Mouse (Mus musculus) forebrain, embryonic 16.5 days (tissue): ENCODE data around the gene Trex1. TPM values are rescaled to one million over a fixed set of nuclear protein-coding genes. Genes with fewer than 3 reads are reported as not detected.

Experiments
- ATAC-seq: fragments of 200-750 bp; cut with Nextera tagmentation; 2 replicates; pipeline ENCODE4 v1.8.0; 2017; ENCODE audit warnings: mild to moderate bottlenecking, moderate library complexity
- H3K27ac ChIP-seq: fragments of 300-500 bp; sonication (generic); 2 replicates; pipeline ENCODE4 v1.5.1; 2014; ENCODE audit warnings: low read length, control low read depth
- H3K27me3 ChIP-seq: fragments of 300-500 bp; sonication (generic); replicated peaks from 2 replicates; pipeline ENCODE4 v1.6.1; 2014; ENCODE audit warnings: low read length; ENCODE audit not compliant: control insufficient read depth, insufficient read depth
- H3K36me3 ChIP-seq: fragments of 300-500 bp; sonication (generic); 2 replicates; pipeline ENCODE4 v1.6.1; 2014; ENCODE audit not compliant: control insufficient read depth, insufficient read depth
- H3K4me1 ChIP-seq: fragments of 300-500 bp; sonication (generic); replicated peaks from 2 replicates; pipeline ENCODE4 v1.6.1; 2014; ENCODE audit warnings: low read length; ENCODE audit not compliant: control insufficient read depth, insufficient read depth
- H3K4me2 ChIP-seq: fragments of 300-500 bp; sonication (generic); 2 replicates; pipeline ENCODE4 v1.6.1; 2014; ENCODE audit warnings: mild to moderate bottlenecking, low read length, control low read depth
- H3K4me3 ChIP-seq: fragments of 300-500 bp; sonication (generic); replicated peaks from 2 replicates; pipeline ENCODE4 v1.5.1; 2014; ENCODE audit warnings: mild to moderate bottlenecking, low read length, control low read depth
- H3K9ac ChIP-seq: fragments of 300-500 bp; sonication (generic); replicated peaks from 2 replicates; pipeline ENCODE4 v1.6.1; 2014; ENCODE audit warnings: low read depth, low read length, control low read depth
- H3K9me3 ChIP-seq: fragments of 300-500 bp; sonication (generic); 2 replicates; pipeline ENCODE4 v1.6.1; 2016; ENCODE audit warnings: low read length; ENCODE audit not compliant: control insufficient read depth
- WGBS: fragments of 180-500 bp; shearing (Covaris S2); extraction: QIAGEN DNeasy Blood & Tissue Kit; methylation state at CpG from one replicate; pipeline ENCODE4 v1.1.7; 2014; 5-methylcytosine and 5-hydroxymethylcytosine counted together
- polyA plus RNA-seq: library from polyadenylated mRNA; unstranded; fragments of >200 nt; fragmentation: Nextera tagmentation; extraction: Ambion mirVana; gene quantifications from 2 replicates; pipeline ENCODE4 v1.2.1, GENCODE M21; 2015

Trex1 gene
- polyA plus RNA-seq, 1 experiment from 2014 or later: 17.9 TPM

- Histone ChIP-seq H3K27me3 (no peaks in the 10 kb centered on the region), H3K9ac (no peak overlapping the region), H3K4me3 (no peak overlapping the region), H3K27ac (no peak overlapping the region), H3K36me3 (no peaks in the 10 kb centered on the region), H3K4me1 (peaks cover 2% of the 10 kb centered on the region), H3K9me3 (no peaks in the 10 kb centered on the region), H3K4me2 (no peak overlapping the region)
- ATAC-seq: no peak
- WGBS: 83% methylated on average over 9 of the region's 9 CpGs
Observed at GRCm38 (mm10) chr9:109049996-109050673, 9.4 kb downstream of the Trex1 start.

GRCm38 (mm10) chr9:109049316-109049715, 10.2 kb downstream of the Trex1 start:
- WGBS: 85% methylated on average over 7 of the region's 7 CpGs
- no peak for ATAC-seq
- Histone ChIP-seq H3K27me3 (no peaks in the 10 kb centered on the region), H3K4me1 (no peaks in the 10 kb centered on the region; the same call in 1 of the 2 replicates), H3K4me2 (no peak overlapping the region), H3K9ac (no peak overlapping the region), H3K36me3 (no peaks in the 10 kb centered on the region), H3K9me3 (no peaks in the 10 kb centered on the region), H3K27ac (no peak overlapping the region), H3K4me3 (no peak overlapping the region)

- no peak for ATAC-seq
- WGBS: 37% methylated on average over 5 of the region's 5 CpGs
- no peak overlapping the region for H3K9ac ChIP-seq
Observed at GRCm38 (mm10) chr9:109046306-109046705, 13.2 kb downstream of the Trex1 start.

GRCm38 (mm10) chr9:109041351-109041750, 18.2 kb downstream of the Trex1 start:
- no peaks in the 10 kb centered on the region for H3K9me3 ChIP-seq
- H3K9ac ChIP-seq: no peak overlapping the region
- peaks cover 12% of the 10 kb centered on the region for H3K4me1 ChIP-seq
- no peak overlapping the region for H3K4me2 ChIP-seq
- H3K27me3 ChIP-seq: no peaks in the 10 kb centered on the region
- no peaks in the 10 kb centered on the region for H3K36me3 ChIP-seq
- ATAC-seq: no peak
- 74% methylated on average over 7 of the region's 7 CpGs for WGBS
- H3K4me3 ChIP-seq: no peak overlapping the region
- no peak overlapping the region for H3K27ac ChIP-seq

More at GRCm38 (mm10) chr9:109046306-109046705, 13.2 kb downstream of the Trex1 start:
- no peaks in the 10 kb centered on the region for H3K27me3 ChIP-seq
- no peaks in the 10 kb centered on the region for H3K4me1 ChIP-seq
- no peaks in the 10 kb centered on the region for H3K36me3 ChIP-seq
- H3K9me3 ChIP-seq: no peaks in the 10 kb centered on the region
- no peak overlapping the region for H3K4me3 ChIP-seq
- H3K4me2 ChIP-seq: no peak overlapping the region
- no peak overlapping the region for H3K27ac ChIP-seq

GRCm38 (mm10) chr9:109040906-109041305, 18.6 kb downstream of the Trex1 start:
- Histone ChIP-seq H3K9me3 (no peaks in the 10 kb centered on the region), H3K4me1 (peaks cover 12% of the 10 kb centered on the region), H3K27me3 (no peaks in the 10 kb centered on the region), H3K4me3 (no peak overlapping the region), H3K27ac (no peak overlapping the region), H3K36me3 (no peaks in the 10 kb centered on the region), H3K4me2 (no peak overlapping the region), H3K9ac (no peak overlapping the region)
- 71% methylated on average over 6 of the region's 6 CpGs for whole genome bisulfite sequencing
- no peak for ATAC-seq

- ATAC-seq: no peak
- WGBS: 81% methylated on average over 8 of the region's 8 CpGs
Observed at GRCm38 (mm10) chr9:109040216-109040615, 19.3 kb downstream of the Trex1 start.

GRCm38 (mm10) chr9:109039681-109040080, 19.9 kb downstream of the Trex1 start:
- no peaks in the 10 kb centered on the region for H3K36me3 ChIP-seq
- no peak for ATAC-seq
- H3K9me3 ChIP-seq: no peaks in the 10 kb centered on the region
- no peak overlapping the region for H3K9ac ChIP-seq
- H3K4me1 ChIP-seq: peaks cover 12% of the 10 kb centered on the region
- H3K27ac ChIP-seq: no peak overlapping the region
- no peaks in the 10 kb centered on the region for H3K27me3 ChIP-seq
- H3K4me3 ChIP-seq: no peak overlapping the region
- 85% methylated on average over 4 of the region's 4 CpGs for WGBS
- no peak overlapping the region for H3K4me2 ChIP-seq

More at GRCm38 (mm10) chr9:109040216-109040615, 19.3 kb downstream of the Trex1 start:
- no peak overlapping the region for H3K9ac ChIP-seq
- H3K4me1 ChIP-seq: peaks cover 12% of the 10 kb centered on the region
- no peaks in the 10 kb centered on the region for H3K27me3 ChIP-seq
- no peak overlapping the region for H3K4me2 ChIP-seq
- H3K9me3 ChIP-seq: no peaks in the 10 kb centered on the region
- H3K36me3 ChIP-seq: no peaks in the 10 kb centered on the region
- no peak overlapping the region for H3K4me3 ChIP-seq
- no peak overlapping the region for H3K27ac ChIP-seq

- WGBS: 16% methylated on average over 8 of the region's 8 CpGs
- ATAC-seq: no peak; the same call in 1 of the 2 replicates
- H3K27ac ChIP-seq: no peak overlapping the region
Observed at GRCm38 (mm10) chr9:109038901-109039364, 20.6 kb downstream of the Trex1 start.

GRCm38 (mm10) chr9:109038086-109038895, 21.2 kb downstream of the Trex1 start, which contains the start of gene Shisa5:
TSS of gene Shisa5 (plus strand) at chr9:109038565.
- under 1% methylated on average over 40 of the region's 40 CpGs for WGBS

More at GRCm38 (mm10) chr9:109038901-109039364, 20.6 kb downstream of the Trex1 start:
- Histone ChIP-seq H3K4me1 (peaks cover 12% of the 10 kb centered on the region), H3K4me3 (peak overlapping the region; percentile 51), H3K27me3 (no peaks in the 10 kb centered on the region), H3K4me2 (peak overlapping the region; percentile 81), H3K9me3 (no peaks in the 10 kb centered on the region), H3K9ac (peak overlapping the region; percentile 63), H3K36me3 (no peaks in the 10 kb centered on the region)

More at GRCm38 (mm10) chr9:109038086-109038895, 21.2 kb downstream of the Trex1 start, which contains the start of gene Shisa5:
- Histone ChIP-seq H3K4me2 (peak within 1 kb of the TSS; percentile 81), H3K9ac (peak within 1 kb of the TSS; percentile 63), H3K27ac (no peak within 1 kb of the TSS), H3K4me1 (peaks cover 12% of the 10 kb centered on the region), H3K27me3 (no peaks in the 10 kb centered on the region), H3K4me3 (peak within 1 kb of the TSS; percentile 51), H3K9me3 (no peaks in the 10 kb centered on the region), H3K36me3 (no peaks in the 10 kb centered on the region)
- ATAC-seq: peak; percentile 74
